Mouse (Mus musculus): ENCODE data around the gene Gm5105. TPM values are rescaled to one million over a fixed set of nuclear protein-coding genes. Genes with fewer than 3 reads are reported as not detected.

The Gm5105 gene
- total and polyA plus RNA-seq, 2 experiments, result not detected

DNA sequence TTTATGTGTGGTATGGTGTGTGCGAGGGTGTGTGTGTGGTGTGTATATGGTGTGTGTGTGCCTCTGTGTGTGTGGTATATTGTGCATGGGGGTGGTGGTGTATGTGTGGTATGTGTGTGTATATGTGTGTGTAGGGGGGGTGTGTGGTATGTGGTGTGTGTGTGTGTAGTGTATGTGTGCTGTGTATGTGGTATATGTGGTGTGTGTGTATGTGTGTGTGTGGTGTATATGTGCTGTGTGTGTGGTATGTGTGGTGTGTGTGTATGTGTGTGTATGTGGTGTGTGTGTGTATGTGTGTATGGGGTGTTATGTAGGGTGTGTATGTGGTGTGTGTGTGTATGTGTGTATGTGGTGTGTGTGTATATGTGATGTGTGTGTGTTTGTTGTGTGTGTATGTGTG is 7.0 kb upstream of the Gm5105 start:
- no peak overlapping the region for H3K27ac ChIP-seq (replicated peaks; ENCODE audit: insufficient read depth, low read depth, low read length)
- DNase-seq (ENCODE audit: extremely low read depth, low read depth, low spot score), result no peak
- H3K27me3 ChIP-seq (ENCODE audit: control insufficient read depth, insufficient read depth, low read length), result no peaks in the 10 kb centered on the region
- no peaks in the 10 kb centered on the region for H3K79me2 ChIP-seq (ENCODE audit: control insufficient read depth, insufficient read depth, low read length)
- H3K36me3 ChIP-seq (ENCODE audit: control insufficient read depth, insufficient read depth, low read length), result no peaks in the 10 kb centered on the region
- no peaks in the 10 kb centered on the region for H3K4me1 ChIP-seq (ENCODE audit: control insufficient read depth, insufficient read depth, low read length)
- no peak overlapping the region for H3K9ac ChIP-seq (ENCODE audit: low read depth, low read length)
- no peak for TF ChIP-seq CTCF (IDR thresholded peaks at IDR 0.05; ENCODE audit: low read depth, low read length)
- no peak for TF ChIP-seq POLR2A (IDR thresholded peaks at IDR 0.05; ENCODE audit: extremely low read depth, insufficient read depth, low read length)
- no peak overlapping the region for H3K4me3 ChIP-seq (ENCODE audit: insufficient read depth, low read depth, low read length)
- WGBS, result 100% methylated on average over 1 of the region's 1 CpGs

DNA sequence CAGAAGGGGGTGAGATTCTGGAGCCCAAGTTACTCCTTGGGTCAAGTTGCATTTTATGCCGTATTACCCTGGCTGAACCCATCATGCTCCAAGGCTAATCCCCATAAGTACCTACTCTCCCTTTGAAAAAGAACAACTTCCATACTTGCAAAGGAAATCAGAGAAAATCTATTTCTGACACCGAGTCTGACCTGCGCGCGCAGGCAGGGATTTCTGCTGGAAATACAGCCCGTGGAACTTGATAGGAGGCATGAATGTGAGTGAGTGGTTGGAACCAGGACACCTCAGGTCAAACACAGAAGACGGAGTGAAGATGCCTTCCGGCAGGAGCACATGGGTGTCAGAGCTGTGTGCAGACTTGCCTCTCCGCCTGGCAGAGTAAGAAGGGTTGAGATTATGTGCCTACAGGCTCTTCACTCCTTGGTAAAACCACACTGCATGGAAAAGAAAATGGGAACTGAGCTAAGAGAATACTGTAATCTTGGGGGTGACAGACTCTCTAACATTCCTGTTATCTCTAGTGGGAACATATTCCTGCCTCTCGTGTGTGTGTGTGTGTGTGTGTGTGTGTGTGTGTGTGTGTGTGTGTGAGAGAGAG is 4.4 kb upstream of the Gm5105 start:
- Histone ChIP-seq H3K4me1 (ENCODE audit: control insufficient read depth, insufficient read depth, low read length) (no peaks in the 10 kb centered on the region), H3K79me2 (ENCODE audit: control insufficient read depth, insufficient read depth, low read length) (no peaks in the 10 kb centered on the region), H3K9ac (ENCODE audit: low read depth, low read length) (no peak overlapping the region), H3K27ac (replicated peaks; ENCODE audit: insufficient read depth, low read depth, low read length) (no peak overlapping the region), H3K4me3 (ENCODE audit: insufficient read depth, low read depth, low read length) (no peak overlapping the region), H3K27me3 (ENCODE audit: control insufficient read depth, insufficient read depth, low read length) (no peaks in the 10 kb centered on the region), H3K36me3 (ENCODE audit: control insufficient read depth, insufficient read depth, low read length) (no peaks in the 10 kb centered on the region)
- DNase-seq (ENCODE audit: extremely low read depth, low read depth, low spot score), result no peak
- 88% methylated on average over 10 of the region's 10 CpGs for WGBS
- TF ChIP-seq CTCF (IDR thresholded peaks at IDR 0.05; ENCODE audit: low read depth, low read length) (no peak), POLR2A (IDR thresholded peaks at IDR 0.05; ENCODE audit: extremely low read depth, insufficient read depth, low read length) (no peak)

DNA sequence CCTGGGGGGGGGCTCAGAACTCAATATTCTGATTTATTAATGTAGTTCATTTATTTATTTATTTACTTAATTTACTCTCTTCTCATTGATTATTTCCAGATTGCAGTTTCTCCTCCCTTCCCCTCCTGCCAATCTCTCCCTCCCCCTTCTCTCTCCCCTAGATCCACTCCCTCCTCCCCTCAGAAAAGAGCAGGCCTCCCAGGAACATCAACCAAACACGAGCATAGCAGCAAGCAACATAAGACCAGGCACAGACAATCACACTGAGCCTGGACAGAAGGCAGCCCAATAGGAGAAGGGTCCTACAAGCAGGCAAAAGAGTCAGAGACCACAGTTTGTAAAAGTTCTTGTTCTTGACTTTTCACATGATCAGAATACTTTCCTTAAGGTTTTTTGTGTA is 3.8 kb upstream of the Gm5105 start:
- H3K36me3 ChIP-seq (ENCODE audit: control insufficient read depth, insufficient read depth, low read length), result no peaks in the 10 kb centered on the region
- 45% methylated on average over 1 of the region's 1 CpGs for WGBS
- H3K4me1 ChIP-seq (ENCODE audit: control insufficient read depth, insufficient read depth, low read length), result no peaks in the 10 kb centered on the region
- no peak overlapping the region for H3K4me3 ChIP-seq (ENCODE audit: insufficient read depth, low read depth, low read length)
- H3K27ac ChIP-seq (replicated peaks; ENCODE audit: insufficient read depth, low read depth, low read length), result no peak overlapping the region
- no peak for DNase-seq (ENCODE audit: extremely low read depth, low read depth, low spot score)
- no peaks in the 10 kb centered on the region for H3K79me2 ChIP-seq (ENCODE audit: control insufficient read depth, insufficient read depth, low read length)
- TF ChIP-seq POLR2A (IDR thresholded peaks at IDR 0.05; ENCODE audit: extremely low read depth, insufficient read depth, low read length) (no peak), CTCF (IDR thresholded peaks at IDR 0.05; ENCODE audit: low read depth, low read length) (no peak)
- no peaks in the 10 kb centered on the region for H3K27me3 ChIP-seq (ENCODE audit: control insufficient read depth, insufficient read depth, low read length)
- no peak overlapping the region for H3K9ac ChIP-seq (ENCODE audit: low read depth, low read length)

DNA sequence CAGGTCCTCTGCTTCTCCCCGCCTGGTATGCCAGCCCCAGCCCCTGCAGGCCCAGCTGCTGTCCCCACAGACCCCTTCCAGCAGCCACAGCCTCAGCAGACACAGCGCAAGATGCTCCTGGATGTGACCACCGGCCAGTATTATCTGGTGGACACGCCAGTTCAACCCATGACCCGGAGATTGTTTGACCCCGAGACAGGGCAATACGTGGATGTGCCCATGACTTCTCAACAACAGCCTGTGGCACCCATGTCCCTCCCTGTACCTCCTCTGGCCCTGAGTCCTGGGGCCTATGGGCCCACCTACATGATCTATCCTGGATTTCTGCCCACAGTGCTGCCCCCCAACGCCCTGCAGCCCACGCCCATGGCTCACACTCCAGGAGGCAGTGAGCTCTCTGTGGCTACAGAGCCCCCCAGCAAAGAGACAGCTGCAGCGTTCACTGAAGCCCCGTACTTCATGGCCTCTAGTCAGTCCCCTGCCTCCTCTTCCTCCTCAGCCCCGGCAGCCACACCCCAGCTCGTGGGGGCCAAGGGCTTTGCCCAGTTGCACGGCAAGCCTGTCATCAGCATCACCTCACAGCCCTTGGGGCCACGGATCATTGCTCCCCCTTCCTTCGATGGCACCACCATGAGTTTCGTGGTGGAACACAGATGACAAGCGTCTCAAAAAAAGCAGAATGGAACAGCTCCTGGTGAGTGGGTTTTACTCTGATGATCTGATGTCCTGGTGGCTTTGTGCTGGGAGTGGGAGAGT is 2.7 kb upstream of the Gm5105 start:
- H3K4me3 ChIP-seq (ENCODE audit: insufficient read depth, low read depth, low read length), result no peak overlapping the region
- no peak for DNase-seq (ENCODE audit: extremely low read depth, low read depth, low spot score)
- H3K27me3 ChIP-seq (ENCODE audit: control insufficient read depth, insufficient read depth, low read length), result no peaks in the 10 kb centered on the region
- 82% methylated on average over 18 of the region's 18 CpGs for WGBS
- TF ChIP-seq POLR2A (IDR thresholded peaks at IDR 0.05; ENCODE audit: extremely low read depth, insufficient read depth, low read length), result no peak
- TF ChIP-seq CTCF (IDR thresholded peaks at IDR 0.05; ENCODE audit: low read depth, low read length), result no peak
- no peaks in the 10 kb centered on the region for H3K79me2 ChIP-seq (ENCODE audit: control insufficient read depth, insufficient read depth, low read length)
- H3K4me1 ChIP-seq (ENCODE audit: control insufficient read depth, insufficient read depth, low read length), result no peaks in the 10 kb centered on the region
- no peak overlapping the region for H3K27ac ChIP-seq (replicated peaks; ENCODE audit: insufficient read depth, low read depth, low read length)
- H3K36me3 ChIP-seq (ENCODE audit: control insufficient read depth, insufficient read depth, low read length), result no peaks in the 10 kb centered on the region
- no peak overlapping the region for H3K9ac ChIP-seq (ENCODE audit: low read depth, low read length)

DNA sequence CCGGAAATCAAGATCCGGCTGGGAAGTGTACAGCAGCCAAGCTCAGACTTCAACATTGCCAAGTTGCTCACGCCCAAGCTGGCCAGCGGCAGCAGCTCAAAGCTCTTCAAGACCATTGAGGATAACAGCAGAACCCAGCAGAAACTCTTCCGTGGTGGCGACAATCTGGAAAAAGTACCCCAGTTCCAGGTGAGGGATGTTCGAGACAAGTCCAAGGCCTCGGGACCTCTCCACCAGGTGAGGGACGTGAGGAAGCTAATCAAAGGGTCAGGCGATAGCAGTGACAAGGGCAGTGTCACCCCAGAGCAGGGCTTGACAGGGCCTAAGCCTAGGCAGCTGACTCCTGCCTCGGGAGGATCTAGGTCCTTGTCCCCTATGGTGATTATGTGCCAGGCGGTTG is 915 bp upstream of the Gm5105 start:
- H3K27me3 ChIP-seq (ENCODE audit: control insufficient read depth, insufficient read depth, low read length), result no peaks in the 10 kb centered on the region
- 90% methylated on average over 12 of the region's 12 CpGs for WGBS
- no peak overlapping the region for H3K4me3 ChIP-seq (ENCODE audit: insufficient read depth, low read depth, low read length)
- H3K79me2 ChIP-seq (ENCODE audit: control insufficient read depth, insufficient read depth, low read length), result no peaks in the 10 kb centered on the region
- no peaks in the 10 kb centered on the region for H3K4me1 ChIP-seq (ENCODE audit: control insufficient read depth, insufficient read depth, low read length)
- H3K27ac ChIP-seq (replicated peaks; ENCODE audit: insufficient read depth, low read depth, low read length), result no peak overlapping the region
- DNase-seq (ENCODE audit: extremely low read depth, low read depth, low spot score), result no peak
- TF ChIP-seq POLR2A (IDR thresholded peaks at IDR 0.05; ENCODE audit: extremely low read depth, insufficient read depth, low read length) (no peak), CTCF (IDR thresholded peaks at IDR 0.05; ENCODE audit: low read depth, low read length) (no peak)
- H3K36me3 ChIP-seq (ENCODE audit: control insufficient read depth, insufficient read depth, low read length), result no peaks in the 10 kb centered on the region
- H3K9ac ChIP-seq (ENCODE audit: low read depth, low read length), result no peak overlapping the region

DNA sequence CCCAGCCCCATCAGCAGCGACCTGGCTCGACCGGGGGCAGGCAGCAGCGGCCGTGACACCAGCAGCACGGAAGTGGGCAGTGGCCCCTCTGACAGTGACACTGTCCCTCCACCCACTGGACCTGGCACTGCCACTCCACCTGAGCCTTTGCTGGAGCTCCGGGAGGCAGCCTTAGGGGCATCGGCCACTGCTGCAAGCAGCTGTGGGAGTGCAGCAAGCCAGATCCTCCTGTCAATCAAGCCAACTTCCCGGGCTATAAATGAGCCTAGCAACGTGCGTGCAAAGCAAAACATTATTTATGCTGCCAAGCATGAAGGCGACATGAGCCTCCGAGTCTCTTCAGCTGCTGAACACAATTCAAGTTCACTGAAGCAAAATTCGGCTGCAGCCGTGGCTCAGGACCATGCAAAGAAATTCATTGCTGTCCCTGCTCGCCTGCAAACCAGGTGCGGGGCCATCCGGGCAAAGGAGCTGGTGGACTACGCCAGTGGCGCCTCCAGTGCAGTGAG is 786 bp downstream of the Gm5105 start:
- Histone ChIP-seq H3K4me3 (ENCODE audit: insufficient read depth, low read depth, low read length) (no peak overlapping the region), H3K36me3 (ENCODE audit: control insufficient read depth, insufficient read depth, low read length) (no peaks in the 10 kb centered on the region), H3K27me3 (ENCODE audit: control insufficient read depth, insufficient read depth, low read length) (no peaks in the 10 kb centered on the region), H3K79me2 (ENCODE audit: control insufficient read depth, insufficient read depth, low read length) (no peaks in the 10 kb centered on the region), H3K9ac (ENCODE audit: low read depth, low read length) (no peak overlapping the region), H3K27ac (replicated peaks; ENCODE audit: insufficient read depth, low read depth, low read length) (no peak overlapping the region), H3K4me1 (ENCODE audit: control insufficient read depth, insufficient read depth, low read length) (no peaks in the 10 kb centered on the region)
- TF ChIP-seq CTCF (IDR thresholded peaks at IDR 0.05; ENCODE audit: low read depth, low read length), result no peak
- no peak for TF ChIP-seq POLR2A (IDR thresholded peaks at IDR 0.05; ENCODE audit: extremely low read depth, insufficient read depth, low read length)
- WGBS, result 84% methylated on average over 20 of the region's 20 CpGs
- no peak for DNase-seq (ENCODE audit: extremely low read depth, low read depth, low spot score)
